Mouse (Mus musculus) brown adipose tissue, adult 24 weeks (tissue): Measurements from ENCODE around the gene Vegfd. TPM values are rescaled to one million over a fixed set of nuclear protein-coding genes. Genes with fewer than 3 reads are reported as not detected.

Source experiments
- H3K27ac ChIP-seq: fragments of 200-500 bp; replicated peaks from 2 replicates; pipeline ENCODE4 v1.5.1; 2012; ENCODE audit warnings: low read depth, mild to moderate bottlenecking, low read length
- H3K4me1 ChIP-seq: fragments of 200-500 bp; 2 replicates; pipeline ENCODE4 v1.6.1; 2012; ENCODE audit warnings: low read length, mixed read lengths; ENCODE audit not compliant: control insufficient read depth, insufficient read depth, insufficient read length
- H3K4me3 ChIP-seq: fragments of 200-500 bp; 2 replicates; pipeline ENCODE4 v1.5.1; 2012; ENCODE audit warnings: low read depth, mild to moderate bottlenecking, low read length, moderate library complexity; ENCODE audit not compliant: insufficient read depth
- polyA plus RNA-seq: library from polyadenylated mRNA; stranded (reverse); fragments of >200 nt; gene quantifications from 2 replicates; pipeline ENCODE4 v1.2.4, GENCODE M21; 2012; ENCODE audit not compliant: missing spikeins, insufficient read depth, insufficient read length

The Vegfd gene
- polyA plus RNA-seq, result 5.1 and 5.9 TPM in 2 replicates

DNA sequence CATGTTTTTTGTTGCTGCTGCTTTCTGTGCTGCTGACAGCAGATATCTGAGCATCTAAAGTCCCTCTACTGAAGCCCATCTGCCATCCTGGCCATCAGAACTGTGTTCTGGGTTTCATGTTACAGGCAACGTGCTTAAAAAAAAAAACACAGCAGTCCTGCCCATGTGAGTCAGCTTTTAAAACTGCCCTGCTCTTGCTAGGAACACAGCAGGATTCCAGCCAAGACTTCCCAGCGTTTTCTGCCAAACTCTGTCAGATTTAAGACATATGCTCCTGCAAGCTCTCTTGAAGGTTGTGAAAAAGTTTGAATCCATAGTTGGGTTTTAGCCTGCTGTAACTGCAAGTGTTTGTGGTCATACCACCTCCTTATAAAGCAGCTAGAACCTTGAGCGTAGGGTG, at the start of gene Vegfd:
Gene Vegfd (plus strand): TSS at position 298 of the 400 bp plus-strand sequence.
- peak within 1 kb of the TSS; percentile 24 for H3K4me3 ChIP-seq
- H3K27ac ChIP-seq, result peak within 1 kb of the TSS; percentile 31; the same call in 1 of the 2 replicates
- H3K4me1 ChIP-seq, result no peaks in the 10 kb centered on the region

DNA sequence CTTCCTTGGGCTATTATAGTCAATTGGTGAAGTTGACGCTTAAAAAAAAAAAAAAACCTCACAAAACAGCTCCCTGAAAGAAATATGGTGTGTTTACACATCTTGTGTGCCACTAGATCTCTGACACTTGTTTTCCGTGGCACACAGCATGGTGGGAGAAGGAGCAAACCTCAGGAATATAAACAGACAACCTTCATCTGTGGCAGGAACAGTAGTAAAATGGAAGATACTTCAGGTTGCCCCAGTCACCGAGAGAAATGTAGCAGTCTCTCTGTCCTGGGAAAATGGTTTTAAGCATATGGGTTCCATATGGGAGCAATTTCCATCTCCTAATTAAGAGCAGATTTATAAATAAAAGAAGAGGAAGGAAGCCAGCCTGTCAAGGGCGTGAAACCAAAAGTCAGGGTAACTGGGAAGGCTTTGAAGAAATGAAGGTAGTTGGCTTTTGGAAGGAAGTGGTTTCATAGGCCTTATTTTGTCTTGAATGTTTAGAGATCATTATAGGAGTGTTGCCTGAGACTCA, 49.7 kb upstream of the Vegfd start:
- no peak overlapping the region for H3K27ac ChIP-seq
- no peaks in the 10 kb centered on the region for H3K4me1 ChIP-seq
- H3K4me3 ChIP-seq, result no peak overlapping the region

DNA sequence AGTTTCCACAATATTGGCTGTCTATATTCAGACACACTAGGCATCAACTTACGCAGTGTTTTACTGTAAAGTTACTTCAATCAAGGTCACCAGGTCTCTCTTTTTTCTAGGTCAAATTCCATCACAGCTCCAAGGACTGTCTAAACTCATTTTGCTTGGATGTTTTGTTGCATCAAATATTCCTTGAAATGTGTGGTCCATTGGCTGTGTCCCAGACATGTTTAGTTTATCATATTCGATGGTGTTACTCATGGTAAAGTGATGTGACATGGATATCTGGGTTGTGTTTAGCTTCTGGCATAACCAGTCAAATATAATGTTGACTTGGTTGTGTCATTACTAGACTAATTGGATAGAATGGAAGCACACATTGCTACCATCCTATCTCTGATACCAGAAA, 42.8 kb upstream of the Vegfd start:
- H3K27ac ChIP-seq, result no peak overlapping the region
- no peak overlapping the region for H3K4me3 ChIP-seq
- no peaks in the 10 kb centered on the region for H3K4me1 ChIP-seq

DNA sequence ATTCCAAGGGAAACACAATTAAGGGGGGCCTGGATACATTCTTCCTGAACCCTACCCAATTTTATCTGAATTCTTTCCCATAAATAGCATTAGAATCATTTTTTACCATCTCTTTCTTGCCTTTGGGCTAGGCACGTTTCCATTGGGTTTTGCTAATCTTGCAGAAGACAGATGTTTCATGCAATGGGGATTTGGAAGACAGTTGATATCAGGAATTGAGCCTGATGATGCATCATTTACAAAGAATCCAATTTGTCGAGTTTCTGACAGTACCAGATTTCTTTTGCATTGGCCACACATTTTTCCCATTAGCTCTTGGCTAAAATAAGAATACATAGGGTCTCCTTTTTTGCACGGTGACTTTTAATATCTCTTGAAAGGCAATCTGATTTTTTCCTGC, 42.4 kb upstream of the Vegfd start:
- H3K27ac ChIP-seq, result no peak overlapping the region
- H3K4me3 ChIP-seq, result no peak overlapping the region
- H3K4me1 ChIP-seq, result no peaks in the 10 kb centered on the region

DNA sequence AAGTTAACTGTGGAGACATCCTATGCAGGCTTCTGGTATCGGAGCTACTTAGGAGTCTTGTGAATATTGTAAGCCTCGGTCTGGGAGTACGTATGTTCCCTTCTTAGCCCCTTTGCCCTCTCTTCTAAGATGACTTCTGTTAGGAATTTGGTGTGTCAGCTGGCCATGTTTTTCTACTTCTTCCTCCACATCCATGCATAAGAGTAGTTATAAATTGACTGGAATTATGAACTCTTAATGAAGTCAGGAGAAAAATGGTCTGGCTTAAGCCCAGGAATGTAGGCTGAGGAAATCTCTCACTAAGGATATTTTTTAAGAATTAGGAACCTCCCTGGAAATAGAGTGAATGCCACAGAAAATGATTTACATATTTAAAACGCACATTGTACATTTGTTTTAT, 34.6 kb upstream of the Vegfd start:
- no peak overlapping the region for H3K4me3 ChIP-seq
- no peak overlapping the region for H3K27ac ChIP-seq
- no peaks in the 10 kb centered on the region for H3K4me1 ChIP-seq

DNA sequence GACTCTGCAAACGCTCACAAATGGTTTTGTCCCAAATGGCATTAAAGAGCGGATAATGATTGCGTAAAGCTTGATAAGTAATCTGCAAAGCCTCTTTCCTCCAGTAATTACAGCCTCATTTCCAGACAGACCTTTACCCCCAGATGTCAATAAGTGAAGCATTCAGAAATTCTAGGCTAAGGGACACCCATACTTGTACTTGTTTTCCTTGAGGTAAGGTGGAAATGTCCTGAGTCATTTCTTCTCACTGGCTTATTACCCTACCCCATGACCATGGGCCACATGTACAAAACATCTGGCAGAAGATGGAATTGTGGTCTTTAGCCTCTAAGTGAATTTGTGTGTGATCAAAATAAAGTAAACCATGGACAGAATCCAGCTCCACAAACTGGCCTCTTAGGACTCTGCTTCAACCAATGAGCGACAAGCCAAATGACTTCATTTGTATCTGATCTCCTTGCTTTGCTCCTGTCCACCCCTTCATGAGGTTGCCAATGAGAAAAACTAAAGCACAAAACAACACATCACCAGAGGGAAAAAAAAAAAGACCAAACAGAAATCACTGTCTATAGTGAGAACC, 27.7 kb upstream of the Vegfd start:
- Histone ChIP-seq H3K4me1 (no peaks in the 10 kb centered on the region), H3K4me3 (no peak overlapping the region), H3K27ac (no peak overlapping the region)

DNA sequence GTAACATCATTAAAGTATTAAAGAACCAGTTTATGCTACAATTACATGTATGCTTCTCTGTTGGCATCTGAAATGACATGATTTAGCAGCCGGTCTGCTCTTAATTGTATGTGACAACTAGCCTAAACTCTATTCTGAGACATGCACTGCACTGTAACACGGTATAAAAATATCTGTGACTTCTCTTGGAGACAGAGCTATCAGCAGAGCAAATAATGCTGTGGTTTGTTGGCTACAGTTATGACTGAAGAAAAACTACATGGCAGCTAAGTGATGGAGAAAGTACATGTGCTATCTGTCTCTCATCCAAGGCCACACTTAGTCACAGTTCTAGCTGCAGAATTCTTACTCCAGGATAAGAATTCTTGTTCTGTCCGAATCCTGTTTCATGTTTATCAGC, 24.2 kb upstream of the Vegfd start:
- Histone ChIP-seq H3K4me3 (no peak overlapping the region), H3K27ac (no peak overlapping the region), H3K4me1 (no peaks in the 10 kb centered on the region)

- no peak overlapping the region for H3K27ac ChIP-seq
- H3K4me1 ChIP-seq, result no peaks in the 10 kb centered on the region
- H3K4me3 ChIP-seq, result no peak overlapping the region
These were observed 7.9 kb upstream of the Vegfd start for GRCm38 (mm10) chrX:164365153-164365865.

GRCm38 (mm10) chrX:164370576-164370975, 2.6 kb upstream of the Vegfd start:
- no peak overlapping the region for H3K27ac ChIP-seq
- no peak overlapping the region for H3K4me3 ChIP-seq
- H3K4me1 ChIP-seq, result no peaks in the 10 kb centered on the region

DNA sequence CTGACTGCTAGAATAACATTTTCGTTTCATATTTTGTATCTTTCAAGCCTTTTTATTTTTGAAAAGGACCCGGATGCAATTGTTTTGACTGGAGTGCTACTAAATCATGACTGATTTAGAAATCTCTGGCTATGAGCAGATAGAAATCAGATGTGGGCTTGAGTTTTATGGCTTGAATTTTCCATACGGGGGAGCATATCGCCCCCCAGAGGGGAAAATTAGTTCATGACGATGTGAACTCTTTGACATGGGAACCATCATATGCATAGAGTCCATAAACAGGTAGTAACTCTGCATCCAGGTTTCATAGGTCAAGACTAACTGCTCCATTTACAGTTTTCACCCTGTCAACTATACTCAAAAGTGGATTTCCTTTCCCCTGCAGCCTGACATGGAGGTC, 1.4 kb downstream of the Vegfd start:
- H3K4me3 ChIP-seq, result no peak overlapping the region
- no peak overlapping the region for H3K27ac ChIP-seq
- H3K4me1 ChIP-seq, result no peaks in the 10 kb centered on the region

DNA sequence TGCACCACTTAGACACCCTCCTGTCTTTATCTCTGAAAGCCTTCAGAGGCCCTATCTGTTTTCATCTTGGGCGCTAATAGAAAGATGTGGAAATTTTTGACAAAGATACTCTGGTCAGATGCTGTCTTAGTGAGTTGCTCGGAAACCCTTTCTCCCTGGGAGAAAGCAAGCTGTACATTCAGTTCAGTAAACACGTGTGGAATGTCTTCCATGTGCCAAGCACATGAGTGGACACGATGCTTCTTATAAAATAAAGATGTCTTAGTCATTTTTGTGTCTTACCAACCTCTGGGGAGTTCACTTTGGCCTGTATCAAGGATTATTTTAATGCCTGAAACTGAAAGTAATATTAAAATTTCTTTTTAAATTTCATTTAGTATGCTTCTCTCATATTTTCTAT, 6.5 kb downstream of the Vegfd start:
- H3K4me3 ChIP-seq, result no peak overlapping the region
- peak overlapping the region; percentile 11; the same call in 1 of the 2 replicates for H3K27ac ChIP-seq
- no peaks in the 10 kb centered on the region for H3K4me1 ChIP-seq

DNA sequence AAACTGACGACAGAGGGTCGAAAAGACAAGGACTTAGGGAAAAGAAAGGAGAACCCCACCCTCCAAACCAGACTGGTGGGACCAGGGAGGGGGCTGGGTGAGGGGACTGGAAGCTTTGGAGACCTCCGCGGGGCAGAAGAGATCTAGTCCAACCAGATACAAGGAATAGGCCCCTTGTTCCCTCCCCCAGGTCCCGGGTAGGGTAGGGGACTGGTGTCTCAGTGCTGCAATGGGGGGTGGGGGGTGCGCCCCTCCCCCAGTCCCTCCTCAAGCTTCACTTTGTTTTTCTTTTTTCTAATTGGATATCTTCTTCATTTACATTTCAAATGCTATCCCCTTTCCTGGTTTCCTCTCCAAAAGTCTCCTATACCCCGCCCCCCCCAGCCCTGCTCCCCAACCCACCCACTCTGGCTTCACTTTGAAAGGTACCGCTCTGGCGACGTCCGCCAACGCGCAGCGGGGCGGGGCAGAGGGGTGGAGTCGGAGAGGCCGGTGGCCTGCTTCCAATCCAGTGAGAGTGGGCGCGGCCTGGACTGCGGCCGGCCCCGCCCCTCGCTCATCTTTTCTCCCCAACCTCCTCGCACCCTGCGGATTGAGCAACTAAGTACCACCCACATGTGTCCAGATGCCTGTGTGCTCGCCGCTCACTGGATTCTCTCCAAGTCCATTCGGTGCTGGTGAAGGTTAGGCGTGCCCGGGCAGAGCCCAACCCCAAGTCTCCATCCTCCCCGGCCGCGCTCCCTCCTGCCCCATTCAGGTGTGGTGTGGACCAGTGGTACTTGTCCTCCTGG, 8.6 kb downstream of the Vegfd start:
- H3K27ac ChIP-seq, result no peak overlapping the region
- H3K4me1 ChIP-seq, result no peaks in the 10 kb centered on the region
- H3K4me3 ChIP-seq, result peak overlapping the region; percentile 38

DNA sequence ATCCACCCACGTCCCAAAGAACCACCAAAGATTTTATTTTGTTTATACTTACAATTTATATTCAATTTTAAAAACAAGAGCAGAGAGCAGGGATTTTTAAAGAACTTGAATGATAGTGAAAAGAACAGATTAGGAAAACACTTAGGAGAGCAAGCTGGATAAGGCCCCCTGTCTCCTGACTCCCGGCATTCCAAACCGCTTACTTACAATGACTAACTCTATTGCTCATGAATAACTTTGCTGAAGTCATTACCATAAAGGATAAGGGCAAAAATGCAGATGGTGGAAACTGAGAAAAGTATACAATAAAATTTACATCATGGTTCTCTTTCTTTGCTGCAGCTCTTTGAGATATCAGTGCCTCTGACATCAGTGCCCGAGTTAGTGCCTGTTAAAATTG, 20.9 kb downstream of the Vegfd start:
- no peak overlapping the region for H3K4me3 ChIP-seq
- H3K27ac ChIP-seq, result no peak overlapping the region
- H3K4me1 ChIP-seq, result no peaks in the 10 kb centered on the region

DNA sequence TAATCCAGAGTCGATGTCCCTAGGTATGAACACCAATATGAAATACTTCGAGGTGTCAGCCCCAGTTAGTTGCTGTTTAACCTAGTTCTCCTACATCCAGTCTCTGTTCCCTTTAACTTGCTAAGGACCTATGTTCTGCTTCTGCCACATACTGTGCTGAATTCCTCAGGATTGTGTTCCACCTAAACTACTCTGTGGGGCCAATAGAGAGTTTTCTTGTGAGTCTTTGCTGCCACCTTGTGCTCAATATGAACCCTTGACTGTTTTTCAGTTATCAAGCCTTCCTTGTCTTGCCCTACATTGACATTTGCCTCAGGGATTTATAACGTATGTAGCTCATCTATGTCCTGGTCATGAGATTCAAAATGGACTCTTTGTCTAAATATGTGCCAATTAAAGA, 25.3 kb downstream of the Vegfd start:
- H3K4me3 ChIP-seq, result no peak overlapping the region
- no peak overlapping the region for H3K27ac ChIP-seq
- no peaks in the 10 kb centered on the region for H3K4me1 ChIP-seq

GRCm38 (mm10) chrX:164405080-164405649, 32.0 kb downstream of the Vegfd start:
- no peak overlapping the region for H3K27ac ChIP-seq
- no peak overlapping the region for H3K4me3 ChIP-seq
- no peaks in the 10 kb centered on the region for H3K4me1 ChIP-seq
